In the genomic region with DNA sequence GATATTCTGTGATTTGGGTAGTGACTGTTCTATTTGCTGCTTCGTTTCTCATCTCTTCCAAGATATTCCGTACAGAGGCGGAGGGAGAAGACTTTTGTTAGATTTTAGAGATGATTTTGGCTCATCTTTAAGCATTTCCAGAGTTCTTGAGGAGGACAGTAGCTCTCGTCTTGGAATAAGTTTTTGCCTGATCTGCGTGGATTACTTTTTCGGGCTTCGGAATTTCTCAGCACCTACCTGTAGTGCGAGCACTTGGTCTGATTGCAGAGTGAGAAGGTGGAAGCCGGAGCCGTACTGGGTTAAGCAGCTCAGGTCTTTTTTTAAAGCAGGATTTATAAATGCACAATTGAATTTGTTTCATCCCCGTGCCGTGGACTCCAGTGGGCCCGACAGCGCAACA, we compare ENCODE assay signal across 9 mouse cellular contexts. TPM values are rescaled to one million over a fixed set of nuclear protein-coding genes. Genes with fewer than 3 reads are reported as not detected.
A peak's percentile ranks its signal among the peaks of the same experiment; 100 is the strongest.
DNase-seq lines count a peak whose midpoint lies in the region; ATAC-seq and TF ChIP-seq lines count a peak whose summit lies in the region.
"Had no signal": no experiment of that assay in that cellular context is flagged by ENCODE, and none has a peak within 500 bp of the region (broad histone marks: within the 10 kb centered on the region; RNA-seq: fewer than 3 reads in every experiment).

No protein-coding gene starts in this region.

- intact Hi-C loops in heart, postnatal 10 days (cut with DNase I): loop anchor here (1.0 to 10.0 kb wide), 3 partner anchors 108 to 292 kb away; no protein-coding TSS in a partner anchor

- ATAC-seq in heart, embryonic 11.5 days (replicated peaks; ENCODE audit: insufficient number of reproducible peaks, low FRiP score, low TSS enrichment): no peak
- ATAC-seq in heart, embryonic 16.5 days (replicated peaks; ENCODE audit: extremely low read depth, insufficient read depth, low FRiP score): no peak
- peak; percentile 40; the same call in 1 of the 2 replicates for ATAC-seq in liver, postnatal 0 days

- in situ Hi-C loops in ES-E14 (cut with MboI; ENCODE audit: low sequenced_read_pairs in 2 of 2, unreplicated experiment in 2 of 2): no loop called here

- TF ChIP-seq EP300 in liver, postnatal 0 days (IDR thresholded peaks at IDR 0.05; ENCODE audit: low read depth): no peak

- 0 out of 2 replicates have a peak overlapping the region, but pooled peaks have one; percentile 44 for H3K9ac ChIP-seq in heart, embryonic 11.5 days (ENCODE audit: low read depth, low read length)
- H3K9ac ChIP-seq in ES-E14 (ENCODE audit: insufficient read depth, low read depth, low read length, poor library complexity, severe bottlenecking): peak overlapping the region; percentile 6; the same call in 1 of the 2 replicates
- H3K9ac ChIP-seq in heart, embryonic 16.5 days (ENCODE audit: low read length): peak overlapping the region; percentile 7
- peak overlapping the region; percentile 53 for H3K9ac ChIP-seq in liver, postnatal 0 days (replicated peaks)

- H3K4me3 ChIP-seq in heart, embryonic 11.5 days (ENCODE audit: low read depth, low read length): peak overlapping the region; percentile 31
- H3K4me3 ChIP-seq in ES-E14 (ENCODE audit: insufficient read depth in 1 of 2, low read depth in 1 of 2, low read length in 2 of 2, poor library complexity in 1 of 2, severe bottlenecking in 1 of 2): peak overlapping the region; percentile 25 to 57; a peak in 3 of 4 replicates
- peak overlapping the region; percentile 45 for H3K4me3 ChIP-seq in heart, embryonic 16.5 days (ENCODE audit: low read length)
- H3K4me3 ChIP-seq in liver, postnatal 0 days (ENCODE audit: low read depth, low read length): peak overlapping the region; percentile 48

- TF ChIP-seq CTCF in liver, postnatal 0 days (IDR thresholded peaks at IDR 0.05; ENCODE audit: low read depth): no peak

- no peak for DNase-seq in heart, postnatal 10 days
- DNase-seq in ES-E14 (ENCODE audit: low read depth, low spot score): no peak
- no peak for DNase-seq in liver, postnatal 0 days
- no peak for DNase-seq in gastrocnemius, adult 18-20 months (ENCODE audit: low spot score)
- no peak for DNase-seq in cerebellum, adult 11 months
- DNase-seq in urinary bladder, adult 18-20 months (ENCODE audit: low spot score in 2 of 2): no peak

- no peaks in the 10 kb centered on the region for H3K4me1 ChIP-seq in heart, embryonic 11.5 days (ENCODE audit: control insufficient read depth, insufficient read depth, low read length)
- H3K4me1 ChIP-seq in ES-E14 (ENCODE audit: control insufficient read depth in 2 of 2, insufficient read depth in 2 of 2, low read length in 2 of 2, poor library complexity in 1 of 2): no peaks in the 10 kb centered on the region
- H3K4me1 ChIP-seq in heart, embryonic 16.5 days (ENCODE audit: control insufficient read depth, insufficient read depth, low read length): peaks cover 2% of the 10 kb centered on the region; the same call in 1 of the 2 replicates
- no peaks in the 10 kb centered on the region for H3K4me1 ChIP-seq in liver, postnatal 0 days (ENCODE audit: insufficient read depth)

- no peak overlapping the region for H3K27ac ChIP-seq in heart, embryonic 11.5 days (ENCODE audit: low read depth, low read length)
- H3K27ac ChIP-seq in ES-E14 (ENCODE audit: insufficient read depth, low read depth, low read length, poor library complexity, severe bottlenecking): no peak overlapping the region
- no peak overlapping the region for H3K27ac ChIP-seq in heart, embryonic 16.5 days (ENCODE audit: low read length)
- H3K27ac ChIP-seq in liver, postnatal 0 days (ENCODE audit: low read depth): peak overlapping the region; percentile 67

- peak overlapping the region; percentile 60 for H3K4me2 ChIP-seq in heart, embryonic 11.5 days
- H3K4me2 ChIP-seq in heart, embryonic 16.5 days (ENCODE audit: low read depth, low read length): peak overlapping the region; percentile 63
- peak overlapping the region; percentile 71 for H3K4me2 ChIP-seq in liver, postnatal 0 days (ENCODE audit: low read depth, low read length)

- peaks cover 7% of the 10 kb centered on the region; the same call in 1 of the 2 replicates for H3K27me3 ChIP-seq in heart, embryonic 11.5 days (ENCODE audit: control insufficient read depth, insufficient read depth, low read length)
- H3K27me3 ChIP-seq in heart, embryonic 16.5 days (ENCODE audit: control insufficient read depth, insufficient read depth, low read length): peaks cover 7% of the 10 kb centered on the region; the same call in 1 of the 2 replicates
- no peaks in the 10 kb centered on the region for H3K27me3 ChIP-seq in liver, postnatal 0 days (ENCODE audit: insufficient read depth, low read length)

- H3K36me3 ChIP-seq in heart, embryonic 11.5 days (ENCODE audit: control insufficient read depth, insufficient read depth, low read length): no peaks in the 10 kb centered on the region
- H3K36me3 ChIP-seq in ES-E14 (ENCODE audit: control insufficient read depth, insufficient read depth, low read length, poor library complexity, severe bottlenecking): no peaks in the 10 kb centered on the region
- no peaks in the 10 kb centered on the region for H3K36me3 ChIP-seq in heart, embryonic 16.5 days (ENCODE audit: control insufficient read depth, insufficient read depth)
- H3K36me3 ChIP-seq in liver, postnatal 0 days (replicated peaks; ENCODE audit: insufficient read depth, low read length): no peaks in the 10 kb centered on the region

- no peaks in the 10 kb centered on the region for H3K9me3 ChIP-seq in heart, embryonic 11.5 days (replicated peaks; ENCODE audit: control insufficient read depth, low read length)
- H3K9me3 ChIP-seq in ES-E14 (ENCODE audit: control insufficient read depth, insufficient read depth, low read depth, low read length): no peaks in the 10 kb centered on the region
- no peaks in the 10 kb centered on the region for H3K9me3 ChIP-seq in heart, embryonic 16.5 days (replicated peaks; ENCODE audit: control insufficient read depth, low read length)
- H3K9me3 ChIP-seq in liver, postnatal 0 days (ENCODE audit: low read length): no peaks in the 10 kb centered on the region

- WGBS in heart, embryonic 11.5 days (ENCODE audit: insufficient replicate concordance): 22% methylated on average over 14 of the region's 14 CpGs
- 16% methylated on average over 14 of the region's 14 CpGs for WGBS in heart, embryonic 16.5 days
- WGBS in liver, postnatal 0 days (ENCODE audit: insufficient replicate concordance): 15% methylated on average over 14 of the region's 14 CpGs

TF ChIP-seq in ES-E14, 5 proteins besides CTCF, POLR2A, EP300 and RAD21:
- no peak for TF ChIP-seq HCFC1 (IDR thresholded peaks at IDR 0.05; ENCODE audit: borderline replicate concordance, insufficient read depth, low read length)
- no peak for TF ChIP-seq ZNF384 (IDR thresholded peaks at IDR 0.05; ENCODE audit: low read depth, low read length)
- no peak for TF ChIP-seq MAFK (IDR thresholded peaks at IDR 0.05; ENCODE audit: insufficient read depth, low read depth, low read length)
- no peak for TF ChIP-seq CHD2 (IDR thresholded peaks at IDR 0.05; ENCODE audit: low read depth, low read length)
- TF ChIP-seq ZC3H11A (IDR thresholded peaks at IDR 0.05; ENCODE audit: borderline replicate concordance, low read depth, low read length): no peak

RNA-seq across cellular contexts. Expression of a gene that starts 0.3 kb away (rescaled TPM):
- polyA plus RNA-seq in heart, embryonic 11.5 days (2014; fragmentation: Nextera tagmentation; extraction: Ambion mirVana): 0.54 and 0.96 TPM in 2 replicates
- under 1 TPM; 0.34 to 0.40 TPM for total RNA-seq in heart, postnatal 10 days (2021)
- 1.1 and 1.2 TPM in 2 replicates for total RNA-seq in ES-E14 (2012; rRNA removed)
- 2.1 and 2.4 TPM in 2 replicates for polyA plus RNA-seq in heart, embryonic 16.5 days (2015; fragmentation: Nextera tagmentation; extraction: Ambion mirVana)
- polyA plus RNA-seq in liver, postnatal 0 days (2015; fragmentation: Nextera tagmentation; extraction: Ambion mirVana): 4.2 and 5.8 TPM in 2 replicates
- total RNA-seq in gastrocnemius, adult 18-20 months (2021): 1 to 10 TPM in 1 of 2 experiments, under 1 TPM in 1; 0.69 to 1.1 TPM
- total RNA-seq: hematopoietic stem cell, adult 5-6 weeks had no signal

RNA-seq across cellular contexts. Expression of a gene that starts 45.9 kb away (rescaled TPM):
- 0.11 and 0.18 TPM in 2 replicates for polyA plus RNA-seq in heart, embryonic 11.5 days (2014; fragmentation: Nextera tagmentation; extraction: Ambion mirVana)
- under 1 TPM; 0.05 to 0.14 TPM for total RNA-seq in heart, postnatal 10 days (2021)
- total RNA-seq in ES-E14 (2012; rRNA removed): 0.32 and 0.40 TPM in 2 replicates
- 0.10 and 0.14 TPM in 2 replicates for polyA plus RNA-seq in heart, embryonic 16.5 days (2015; fragmentation: Nextera tagmentation; extraction: Ambion mirVana)
- 0.04 TPM in 1 of 2 replicates, not detected in the other for polyA plus RNA-seq in liver, postnatal 0 days (2015; fragmentation: Nextera tagmentation; extraction: Ambion mirVana)
- total RNA-seq in gastrocnemius, adult 18-20 months (2021): not detected
- total RNA-seq: hematopoietic stem cell, adult 5-6 weeks had no signal
